Mouse (Mus musculus): ENCODE results near the gene Spsb4. TPM values are rescaled to one million over a fixed set of nuclear protein-coding genes. Genes with fewer than 3 reads are reported as not detected.

Gene Spsb4
- polyA plus RNA-seq, 1 experiment from 2014 or later: 115 TPM

Other genes starting within 250 kb of the Spsb4 start
- 63.8 and 71.8 TPM in 2 replicates for gene Pxylp1, start 126.2 kb downstream of the Spsb4 start, polyA plus RNA-seq (2014; fragmentation: Nextera tagmentation; extraction: Ambion mirVana)
- gene Slc25a36, start 92.3 kb upstream of the Spsb4 start, polyA plus RNA-seq (2014; fragmentation: Nextera tagmentation; extraction: Ambion mirVana): 81.4 and 87.4 TPM in 2 replicates